Mouse (Mus musculus) forebrain, embryonic 11.5 days (tissue): Measurements from ENCODE around the gene Nim1k. TPM values are rescaled to one million over a fixed set of nuclear protein-coding genes. Genes with fewer than 3 reads are reported as not detected.

ENCODE experiments used
- polyA plus RNA-seq: library from polyadenylated mRNA; unstranded; fragments of >200 nt; fragmentation: Nextera tagmentation; extraction: Ambion mirVana; gene quantifications from 2 replicates; pipeline ENCODE4 v1.2.1, GENCODE M21; 2014

The Nim1k gene
- polyA plus RNA-seq, 1 experiment from 2014 or later: 5.8 TPM

Other genes starting within 250 kb of the Nim1k start
- gene Ccl28, start 132.1 kb downstream of the Nim1k start, polyA plus RNA-seq: 0.19 and 0.41 TPM in 2 replicates
- 389 and 403 TPM in 2 replicates for gene Hmgcs1, start 65.5 kb downstream of the Nim1k start, polyA plus RNA-seq
- gene Zfp131, start 35.0 kb upstream of the Nim1k start, polyA plus RNA-seq: 49.2 and 50.7 TPM in 2 replicates
- gene AF067063, start 74.3 kb upstream of the Nim1k start, polyA plus RNA-seq: not detected in 2 replicates
- gene D13Ertd608e, start 80.1 kb upstream of the Nim1k start, polyA plus RNA-seq: not detected in 2 replicates
- not detected in 2 replicates for gene Tcstv1, start 138.9 kb upstream of the Nim1k start, polyA plus RNA-seq
- gene Gm21761, start 173.4 kb upstream of the Nim1k start, polyA plus RNA-seq: not detected in 2 replicates
- not detected in 2 replicates for gene B020031M17Rik, start 194.9 kb upstream of the Nim1k start, polyA plus RNA-seq